Mouse (Mus musculus): ENCODE results near the gene Ncstn. TPM values are rescaled to one million over a fixed set of nuclear protein-coding genes. Genes with fewer than 3 reads are reported as not detected.
A peak's percentile ranks its signal among the peaks of the same experiment; 100 is the strongest.

Ncstn gene
- polyA plus RNA-seq, 1 experiment from 2014 or later = 133 TPM

DNA sequence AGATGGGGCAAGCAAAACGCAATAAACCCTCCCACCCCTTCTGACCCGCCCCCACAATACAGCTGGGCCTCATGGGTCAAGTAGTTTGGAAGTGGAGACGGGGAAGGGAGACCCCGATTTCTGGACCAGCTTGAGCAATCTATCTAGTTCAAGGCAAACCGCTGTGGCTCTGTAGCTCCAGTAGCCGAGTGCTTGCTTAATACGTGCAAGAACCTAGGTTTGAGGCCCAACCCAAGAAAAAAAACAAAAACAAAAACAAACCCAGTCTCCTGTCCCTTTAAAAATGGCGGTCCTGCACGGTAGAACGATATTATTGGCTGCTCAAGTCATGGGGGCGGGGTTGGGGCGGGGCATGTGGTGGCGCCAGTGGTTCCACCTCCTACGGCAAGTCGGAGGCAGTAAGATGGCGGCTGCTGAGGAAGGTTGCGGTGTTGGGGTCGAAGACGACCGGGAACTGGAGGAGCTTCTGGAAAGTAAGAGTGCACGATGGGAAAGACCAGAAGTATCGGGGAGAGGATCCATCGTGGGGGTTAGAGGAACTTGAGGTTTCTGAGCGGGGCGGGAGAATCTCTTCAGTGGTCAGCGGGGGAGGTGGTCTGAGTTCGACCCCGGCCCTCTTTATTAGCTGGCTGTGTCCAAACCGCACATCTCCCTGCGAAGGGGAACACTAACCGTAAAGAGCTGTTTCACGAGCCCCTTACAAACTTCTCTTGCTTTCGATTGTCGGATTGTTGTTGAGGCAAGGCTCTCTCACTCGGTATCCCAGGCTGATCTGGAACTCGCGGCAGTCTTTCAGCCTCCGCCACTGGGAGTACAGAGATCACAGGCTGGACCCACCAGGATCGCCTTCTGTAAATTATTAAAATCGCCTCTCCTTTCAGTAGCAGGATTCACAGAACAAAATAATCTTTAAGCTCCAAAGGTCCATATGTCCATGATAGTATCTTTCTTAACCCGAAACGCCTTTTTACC lies 44.1 kb upstream of the Ncstn start, which contains the start of gene Pex19:
Pex19 (plus strand) TSS at position 380 of the 972 bp plus-strand sequence.
- TF ChIP-seq CTCF (IDR thresholded peaks at IDR 0.05; ENCODE audit: low read depth) = no peak
- H3K9me3 ChIP-seq (ENCODE audit: low read depth, low read length) = no peaks in the 10 kb centered on the region
- peak; percentile 98 for ATAC-seq (ENCODE audit: insufficient read depth)
- no peaks in the 10 kb centered on the region for H3K27me3 ChIP-seq (ENCODE audit: insufficient read depth, low read length)
- H3K4me2 ChIP-seq = peak within 1 kb of the TSS; percentile 75
- H3K4me3 ChIP-seq (ENCODE audit: low read depth, low read length) = peak within 1 kb of the TSS; percentile 86
- H3K9ac ChIP-seq = peak within 1 kb of the TSS; percentile 88
- peak within 1 kb of the TSS; percentile 50; the same call in 1 of the 2 replicates for H3K27ac ChIP-seq (ENCODE audit: low read depth)
- peak; percentile 93 for DNase-seq
- WGBS = under 1% methylated on average over 42 of the region's 42 CpGs
- peaks cover 4% of the 10 kb centered on the region; the same call in 1 of the 2 replicates for H3K4me1 ChIP-seq (ENCODE audit: insufficient read depth)
- H3K36me3 ChIP-seq (ENCODE audit: insufficient read depth) = peaks cover 46% of the 10 kb centered on the region

DNA sequence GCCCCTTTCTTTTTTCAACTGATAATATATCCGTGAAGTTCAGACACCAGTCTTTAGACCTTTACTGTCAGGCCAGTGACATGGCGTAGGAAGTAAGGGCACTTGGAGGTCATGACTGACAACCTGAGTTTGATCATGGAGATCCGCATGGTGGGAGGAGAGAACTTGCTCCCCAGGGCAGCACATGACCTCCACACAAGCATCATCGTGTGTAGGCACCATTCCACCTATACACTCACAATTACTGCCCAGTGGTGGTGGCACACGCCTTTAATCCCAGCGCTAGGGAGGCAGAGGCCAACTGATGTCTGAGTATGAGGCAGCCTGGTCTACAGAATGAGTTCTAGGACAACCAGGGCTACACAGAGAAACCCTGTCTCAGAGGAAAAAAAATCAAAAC lies 42.0 kb upstream of the Ncstn start:
- H3K27me3 ChIP-seq (ENCODE audit: insufficient read depth, low read length) = no peaks in the 10 kb centered on the region
- H3K27ac ChIP-seq (ENCODE audit: low read depth) = no peak overlapping the region
- H3K4me1 ChIP-seq (ENCODE audit: insufficient read depth) = peaks cover 4% of the 10 kb centered on the region; the same call in 1 of the 2 replicates
- no peak overlapping the region for H3K4me3 ChIP-seq (ENCODE audit: low read depth, low read length)
- no peaks in the 10 kb centered on the region for H3K9me3 ChIP-seq (ENCODE audit: low read depth, low read length)
- H3K4me2 ChIP-seq = no peak overlapping the region
- peaks cover 48% of the 10 kb centered on the region for H3K36me3 ChIP-seq (ENCODE audit: insufficient read depth)
- WGBS = 76% methylated on average over 6 of the region's 6 CpGs
- DNase-seq (no peak), ATAC-seq (ENCODE audit: insufficient read depth) (no peak)
- H3K9ac ChIP-seq = no peak overlapping the region
- TF ChIP-seq CTCF (IDR thresholded peaks at IDR 0.05; ENCODE audit: low read depth) = no peak

- 80% methylated on average over 2 of the region's 2 CpGs for WGBS
- H3K27ac ChIP-seq (ENCODE audit: low read depth) = no peak overlapping the region
- H3K4me3 ChIP-seq (ENCODE audit: low read depth, low read length) = no peak overlapping the region
- TF ChIP-seq CTCF (IDR thresholded peaks at IDR 0.05; ENCODE audit: low read depth) = no peak
- no peak overlapping the region for H3K4me2 ChIP-seq
- DNase-seq (no peak), ATAC-seq (ENCODE audit: insufficient read depth) (no peak)
- H3K27me3 ChIP-seq (ENCODE audit: insufficient read depth, low read length) = no peaks in the 10 kb centered on the region
- H3K9ac ChIP-seq = no peak overlapping the region
- H3K4me1 ChIP-seq (ENCODE audit: insufficient read depth) = peaks cover 3% of the 10 kb centered on the region; the same call in 1 of the 2 replicates
- peaks cover 57% of the 10 kb centered on the region for H3K36me3 ChIP-seq (ENCODE audit: insufficient read depth)
- no peaks in the 10 kb centered on the region for H3K9me3 ChIP-seq (ENCODE audit: low read depth, low read length)
Observed at GRCm38 (mm10) chr1:172122671-172123070, 40.1 kb upstream of the Ncstn start.

- WGBS = 47% methylated on average over 3 of the region's 3 CpGs
- DNase-seq = peak; percentile 87
- peak; percentile 82 for TF ChIP-seq CTCF (IDR thresholded peaks at IDR 0.05; ENCODE audit: low read depth)
Observed at GRCm38 (mm10) chr1:172119720-172120119, 37.1 kb upstream of the Ncstn start.

DNA sequence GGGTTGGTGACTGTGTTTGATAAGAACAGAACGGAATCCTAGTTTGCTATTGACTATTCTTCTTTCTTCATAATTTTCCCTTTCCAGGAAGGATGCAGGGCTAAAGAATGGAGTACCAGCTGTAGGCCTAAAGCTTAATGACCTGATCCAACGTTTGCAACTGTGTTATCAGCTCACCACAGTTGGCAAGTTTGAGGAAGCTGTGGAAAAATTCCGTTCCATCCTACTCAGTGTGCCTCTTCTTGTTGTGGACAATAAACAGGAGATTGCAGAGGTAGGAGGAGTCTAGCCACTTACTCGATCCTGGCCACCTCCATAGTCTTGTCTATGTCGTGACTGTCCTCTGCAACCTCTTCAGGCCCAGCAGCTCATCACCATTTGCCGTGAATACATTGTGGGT lies 36.5 kb upstream of the Ncstn start:
- DNase-seq = no peak
- Histone ChIP-seq H3K27me3 (ENCODE audit: insufficient read depth, low read length) (no peaks in the 10 kb centered on the region), H3K27ac (ENCODE audit: low read depth) (no peak overlapping the region), H3K9ac (no peak overlapping the region), H3K36me3 (ENCODE audit: insufficient read depth) (peaks cover 93% of the 10 kb centered on the region), H3K4me1 (ENCODE audit: insufficient read depth) (no peaks in the 10 kb centered on the region), H3K4me3 (ENCODE audit: low read depth, low read length) (no peak overlapping the region), H3K9me3 (ENCODE audit: low read depth, low read length) (no peaks in the 10 kb centered on the region), H3K4me2 (no peak overlapping the region)
- 75% methylated on average over 6 of the region's 6 CpGs for WGBS
- ATAC-seq (ENCODE audit: insufficient read depth) = 0 out of 2 replicates have a peak, but pooled peaks have one; percentile 19
- no peak for TF ChIP-seq CTCF (IDR thresholded peaks at IDR 0.05; ENCODE audit: low read depth)

More at GRCm38 (mm10) chr1:172119720-172120119, 37.1 kb upstream of the Ncstn start:
- peak; percentile 44; the same call in 1 of the 2 replicates for ATAC-seq (ENCODE audit: insufficient read depth)
- no peak overlapping the region for H3K9ac ChIP-seq
- no peaks in the 10 kb centered on the region for H3K9me3 ChIP-seq (ENCODE audit: low read depth, low read length)
- no peak overlapping the region for H3K27ac ChIP-seq (ENCODE audit: low read depth)
- H3K4me2 ChIP-seq = no peak overlapping the region
- no peak overlapping the region for H3K4me3 ChIP-seq (ENCODE audit: low read depth, low read length)
- H3K4me1 ChIP-seq (ENCODE audit: insufficient read depth) = no peaks in the 10 kb centered on the region
- no peaks in the 10 kb centered on the region for H3K27me3 ChIP-seq (ENCODE audit: insufficient read depth, low read length)
- peaks cover 87% of the 10 kb centered on the region for H3K36me3 ChIP-seq (ENCODE audit: insufficient read depth)

DNA sequence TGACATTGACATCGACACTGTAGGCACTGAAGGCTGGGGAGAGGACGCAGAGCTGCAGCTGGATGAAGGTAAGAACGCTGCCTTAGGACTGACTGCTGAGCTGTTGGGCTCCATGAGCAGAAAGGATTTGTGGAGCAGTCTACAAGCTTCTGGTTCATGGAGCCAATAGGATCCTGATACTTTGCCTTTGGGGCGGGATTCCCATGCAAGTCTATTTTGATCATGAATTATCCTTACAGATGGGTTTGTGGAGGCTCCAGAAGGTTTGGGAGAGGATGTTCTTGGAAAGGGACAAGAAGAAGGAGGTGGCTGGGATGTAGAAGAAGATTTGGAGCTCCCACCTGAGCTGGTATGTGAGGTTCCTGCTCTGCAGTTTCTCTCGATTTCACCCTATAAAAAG lies 34.4 kb upstream of the Ncstn start:
- Histone ChIP-seq H3K27me3 (ENCODE audit: insufficient read depth, low read length) (no peaks in the 10 kb centered on the region), H3K27ac (ENCODE audit: low read depth) (no peak overlapping the region), H3K9ac (no peak overlapping the region), H3K36me3 (ENCODE audit: insufficient read depth) (peaks cover 98% of the 10 kb centered on the region), H3K4me3 (ENCODE audit: low read depth, low read length) (no peak overlapping the region), H3K4me2 (no peak overlapping the region), H3K9me3 (ENCODE audit: low read depth, low read length) (no peaks in the 10 kb centered on the region), H3K4me1 (ENCODE audit: insufficient read depth) (no peaks in the 10 kb centered on the region)
- TF ChIP-seq CTCF (IDR thresholded peaks at IDR 0.05; ENCODE audit: low read depth) = no peak
- WGBS = 92% methylated on average over 5 of the region's 5 CpGs
- no peak for DNase-seq
- no peak for ATAC-seq (ENCODE audit: insufficient read depth)

Measured in lung, embryonic 14.5 days (tissue).